ENCODE assay signal across 8 mouse cellular contexts in the genomic region with DNA sequence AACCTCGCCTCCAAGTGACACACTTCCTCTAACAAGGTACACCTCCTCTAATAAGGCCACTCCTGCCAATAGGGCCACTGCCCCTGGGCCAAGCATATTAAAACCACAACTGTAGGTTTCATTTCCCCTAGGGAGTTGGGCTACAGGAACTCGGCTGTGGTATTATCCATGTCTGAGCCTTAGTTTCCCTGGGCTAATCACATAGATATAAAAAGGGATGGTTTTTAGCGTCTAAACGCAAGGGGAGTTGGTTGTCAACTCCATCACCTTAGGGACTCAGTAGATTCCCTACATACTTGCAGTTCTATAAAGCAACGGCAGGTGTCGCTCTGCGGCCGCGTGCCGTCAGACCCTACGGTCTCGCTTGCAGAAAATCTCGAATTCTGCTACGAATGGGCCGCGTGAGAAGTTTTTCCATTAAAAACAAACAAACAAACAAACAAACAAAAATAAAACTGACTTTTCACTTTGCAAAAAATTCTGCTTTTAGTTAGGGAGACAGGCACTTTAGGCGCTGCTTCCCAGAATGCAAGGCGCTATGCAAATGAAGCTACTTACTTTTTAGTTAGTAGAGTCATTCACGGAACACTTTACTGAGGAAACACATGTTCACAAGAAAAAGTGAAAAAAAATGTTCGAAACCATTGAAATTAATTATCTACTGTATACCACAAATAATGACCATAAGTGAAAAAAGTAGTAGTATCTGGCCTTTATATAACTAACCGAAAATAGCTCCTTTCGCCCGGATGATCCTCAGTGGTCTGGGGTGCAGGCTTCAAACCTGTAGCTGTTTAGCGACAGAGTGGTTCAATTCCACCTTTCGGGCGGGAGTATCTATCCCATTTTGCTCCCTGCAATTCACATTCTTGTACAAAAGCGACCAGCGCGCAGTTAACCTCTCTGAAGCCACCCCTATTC. TPM values are rescaled to one million over a fixed set of nuclear protein-coding genes. Genes with fewer than 3 reads are reported as not detected.
A peak's percentile ranks its signal among the peaks of the same experiment; 100 is the strongest.
DNase-seq lines count a peak whose midpoint lies in the region; ATAC-seq and TF ChIP-seq lines count a peak whose summit lies in the region.

No protein-coding gene starts in this region.

- no peaks in the 10 kb centered on the region for H3K9me3 ChIP-seq in intestine, embryonic 16.5 days (ENCODE audit: control insufficient read depth, low read length)
- no peaks in the 10 kb centered on the region for H3K9me3 ChIP-seq in limb, embryonic 12.5 days
- no peaks in the 10 kb centered on the region for H3K9me3 ChIP-seq in midbrain, embryonic 13.5 days

- H3K36me3 ChIP-seq in intestine, embryonic 16.5 days (ENCODE audit: control insufficient read depth, insufficient read depth, low read length): no peaks in the 10 kb centered on the region
- no peaks in the 10 kb centered on the region for H3K36me3 ChIP-seq in limb, embryonic 12.5 days
- H3K36me3 ChIP-seq in midbrain, embryonic 13.5 days: 0 out of 2 replicates have a peak, but pooled peaks cover 4% of the 10 kb centered on the region
- no peaks in the 10 kb centered on the region for H3K36me3 ChIP-seq in small intestine, adult 2 months (ENCODE audit: control insufficient read depth, insufficient read depth, low read length)

- H3K9ac ChIP-seq in intestine, embryonic 16.5 days (ENCODE audit: low read depth, low read length): 0 out of 2 replicates have a peak overlapping the region, but pooled peaks have one; percentile 16
- H3K9ac ChIP-seq in limb, embryonic 12.5 days (replicated peaks): 0 out of 2 replicates have a peak overlapping the region, but pooled peaks have one; percentile 27
- H3K9ac ChIP-seq in midbrain, embryonic 13.5 days (replicated peaks): 0 out of 2 replicates have a peak overlapping the region, but pooled peaks have one; percentile 7

- peaks cover 33% of the 10 kb centered on the region for H3K27me3 ChIP-seq in intestine, embryonic 16.5 days (replicated peaks; ENCODE audit: control insufficient read depth, insufficient read depth, low read length)
- H3K27me3 ChIP-seq in limb, embryonic 12.5 days: peaks cover 46% of the 10 kb centered on the region
- H3K27me3 ChIP-seq in midbrain, embryonic 13.5 days: peaks cover 44% of the 10 kb centered on the region
- H3K27me3 ChIP-seq in small intestine, adult 2 months (ENCODE audit: control insufficient read depth, insufficient read depth, low read length): peaks cover 8% of the 10 kb centered on the region

- peak; percentile 71 for DNase-seq in urinary bladder, postnatal 25 days (ENCODE audit: low spot score)
- DNase-seq in urinary bladder, postnatal 4 days (ENCODE audit: low spot score in 2 of 2): no peak
- DNase-seq in embryo, embryonic 10.5 days (ENCODE audit: low spot score): peak; percentile 85
- peak; percentile 60 to 70 for DNase-seq in gastrocnemius, postnatal 36 days

- WGBS in intestine, embryonic 16.5 days: under 1% methylated on average over 29 of the region's 29 CpGs
- WGBS in limb, embryonic 12.5 days: under 1% methylated on average over 29 of the region's 29 CpGs
- under 1% methylated on average over 29 of the region's 29 CpGs for WGBS in midbrain, embryonic 13.5 days
- under 1% methylated on average over 29 of the region's 29 CpGs for WGBS in small intestine, adult 2 months

- peak; percentile 82 for ATAC-seq in intestine, embryonic 16.5 days
- peak; percentile 44; the same call in 1 of the 2 replicates for ATAC-seq in limb, embryonic 12.5 days (ENCODE audit: insufficient number of reproducible peaks, insufficient read depth, low FRiP score, low TSS enrichment, low read depth)
- ATAC-seq in midbrain, embryonic 13.5 days: peak; percentile 76

- TF ChIP-seq CTCF in small intestine, adult 2 months (IDR thresholded peaks at IDR 0.05; ENCODE audit: extremely low read depth, insufficient read length, insufficient replicate concordance, low read depth, low read length): peak; percentile 99

- peak overlapping the region; percentile 48 for H3K4me3 ChIP-seq in intestine, embryonic 16.5 days (ENCODE audit: low read length)
- peak overlapping the region; percentile 41 for H3K4me3 ChIP-seq in limb, embryonic 12.5 days (replicated peaks)
- H3K4me3 ChIP-seq in midbrain, embryonic 13.5 days (replicated peaks): peak overlapping the region; percentile 46
- peak overlapping the region; percentile 55 for H3K4me3 ChIP-seq in small intestine, adult 2 months (ENCODE audit: low read depth, low read length)

- intact Hi-C loops in gastrocnemius, postnatal 36 days (cut with DNase I): loop anchor here (1.0 kb wide), 1 partner anchor 43 kb away; no protein-coding TSS in a partner anchor

- H3K4me1 ChIP-seq in intestine, embryonic 16.5 days (ENCODE audit: control insufficient read depth, insufficient read depth, low read length): peaks cover 19% of the 10 kb centered on the region
- H3K4me1 ChIP-seq in limb, embryonic 12.5 days (replicated peaks): peaks cover 26% of the 10 kb centered on the region
- H3K4me1 ChIP-seq in midbrain, embryonic 13.5 days (replicated peaks): peaks cover 36% of the 10 kb centered on the region
- peaks cover 1% of the 10 kb centered on the region; the same call in 1 of the 2 replicates for H3K4me1 ChIP-seq in small intestine, adult 2 months (ENCODE audit: control insufficient read depth, insufficient read depth, insufficient read length, low read length)

- H3K4me2 ChIP-seq in intestine, embryonic 16.5 days (ENCODE audit: low read depth, low read length): peak overlapping the region; percentile 50
- peak overlapping the region; percentile 53 for H3K4me2 ChIP-seq in limb, embryonic 12.5 days
- peak overlapping the region; percentile 65 for H3K4me2 ChIP-seq in midbrain, embryonic 13.5 days (replicated peaks)

- H3K27ac ChIP-seq in intestine, embryonic 16.5 days (ENCODE audit: low read length): no peak overlapping the region
- H3K27ac ChIP-seq in limb, embryonic 12.5 days: no peak overlapping the region
- no peak overlapping the region for H3K27ac ChIP-seq in midbrain, embryonic 13.5 days
- H3K27ac ChIP-seq in small intestine, adult 2 months (ENCODE audit: insufficient read depth, low read depth, low read length): no peak overlapping the region

- TF ChIP-seq POLR2A in small intestine, adult 2 months (IDR thresholded peaks at IDR 0.05; ENCODE audit: low read depth, low read length): no peak

RNA-seq across cellular contexts. Expression of a gene that starts 9.1 kb away (rescaled TPM):
- total RNA-seq in gastrocnemius, postnatal 36 days (2021): under 1 TPM; 0.15 to 0.31 TPM
- 0.10 and 0.21 TPM in 2 replicates for polyA plus RNA-seq in intestine, embryonic 16.5 days (2015; fragmentation: Nextera tagmentation; extraction: Ambion mirVana)
- polyA plus RNA-seq in limb, embryonic 12.5 days (2016; fragmentation: Nextera tagmentation; extraction: Ambion mirVana): 0.18 and 0.20 TPM in 2 replicates
- polyA plus RNA-seq in midbrain, embryonic 13.5 days (2015; fragmentation: Nextera tagmentation; extraction: Ambion mirVana): not detected in 2 replicates
- polyA plus RNA-seq in small intestine, adult 2 months (2012; rRNA removed): 1.7 and 16.7 TPM in 2 replicates

RNA-seq across cellular contexts. Expression of a gene that starts 18.3 kb away (rescaled TPM):
- total RNA-seq in gastrocnemius, postnatal 36 days (2021): 1,000 to 10,000 TPM in 1 of 2 experiments, 100 to 1,000 TPM in 1; 974 to 1,054 TPM
- polyA plus RNA-seq in intestine, embryonic 16.5 days (2015; fragmentation: Nextera tagmentation; extraction: Ambion mirVana): 10.3 and 11.8 TPM in 2 replicates
- polyA plus RNA-seq in limb, embryonic 12.5 days (2016; fragmentation: Nextera tagmentation; extraction: Ambion mirVana): 12.4 and 12.8 TPM in 2 replicates
- polyA plus RNA-seq in midbrain, embryonic 13.5 days (2015; fragmentation: Nextera tagmentation; extraction: Ambion mirVana): 97.4 and 102 TPM in 2 replicates
- polyA plus RNA-seq in small intestine, adult 2 months (2012; rRNA removed): 6.7 and 11.7 TPM in 2 replicates

RNA-seq across cellular contexts. Expression of a gene that starts 20.9 kb away (rescaled TPM):
- total RNA-seq in gastrocnemius, postnatal 36 days (2021): under 1 TPM in 1 of 2 experiments, not detected in 1; 0.35 TPM
- 0.29 and 0.32 TPM in 2 replicates for polyA plus RNA-seq in intestine, embryonic 16.5 days (2015; fragmentation: Nextera tagmentation; extraction: Ambion mirVana)
- not detected in 2 replicates for polyA plus RNA-seq in limb, embryonic 12.5 days (2016; fragmentation: Nextera tagmentation; extraction: Ambion mirVana)
- 0.34 and 0.88 TPM in 2 replicates for polyA plus RNA-seq in midbrain, embryonic 13.5 days (2015; fragmentation: Nextera tagmentation; extraction: Ambion mirVana)
- 1.8 and 11.8 TPM in 2 replicates for polyA plus RNA-seq in small intestine, adult 2 months (2012; rRNA removed)

RNA-seq across cellular contexts. Expression of a gene that starts 29.1 kb away (rescaled TPM):
- total RNA-seq in gastrocnemius, postnatal 36 days (2021): 10 to 100 TPM; 15.9 to 20.6 TPM
- 106 and 120 TPM in 2 replicates for polyA plus RNA-seq in intestine, embryonic 16.5 days (2015; fragmentation: Nextera tagmentation; extraction: Ambion mirVana)
- 66.4 and 68.8 TPM in 2 replicates for polyA plus RNA-seq in limb, embryonic 12.5 days (2016; fragmentation: Nextera tagmentation; extraction: Ambion mirVana)
- 28.6 and 38.0 TPM in 2 replicates for polyA plus RNA-seq in midbrain, embryonic 13.5 days (2015; fragmentation: Nextera tagmentation; extraction: Ambion mirVana)
- polyA plus RNA-seq in small intestine, adult 2 months (2012; rRNA removed): 183 and 517 TPM in 2 replicates

RNA-seq across cellular contexts. Expression of a gene that starts 43.8 kb away (rescaled TPM):
- 10 to 100 TPM; 24.5 to 29.0 TPM for total RNA-seq in gastrocnemius, postnatal 36 days (2021)
- 45.8 and 51.3 TPM in 2 replicates for polyA plus RNA-seq in intestine, embryonic 16.5 days (2015; fragmentation: Nextera tagmentation; extraction: Ambion mirVana)
- polyA plus RNA-seq in limb, embryonic 12.5 days (2016; fragmentation: Nextera tagmentation; extraction: Ambion mirVana): 92.3 and 105 TPM in 2 replicates
- 84.1 and 91.9 TPM in 2 replicates for polyA plus RNA-seq in midbrain, embryonic 13.5 days (2015; fragmentation: Nextera tagmentation; extraction: Ambion mirVana)
- 9.3 and 17.5 TPM in 2 replicates for polyA plus RNA-seq in small intestine, adult 2 months (2012; rRNA removed)

Comparison
In these comparisons a context has a peak if more than half of its experiments do, and no peak if none do; other contexts are left out.
1. DNase-seq: peak in urinary bladder, postnatal 25 days (single experiment), embryo, embryonic 10.5 days (single experiment) and gastrocnemius, postnatal 36 days (2 of 2); none in urinary bladder, postnatal 4 days (0 of 2).
2. Peak in every context shown above with its lines, with median percentiles within 50 percentile points of each other: ATAC-seq, H3K4me2 ChIP-seq, H3K4me3 ChIP-seq and H3K9ac ChIP-seq.